Mouse (Mus musculus) neutrophil, adult 5-6 weeks (primary cell): ENCODE data around the gene Slc7a7. TPM values are rescaled to one million over a fixed set of nuclear protein-coding genes. Genes with fewer than 3 reads are reported as not detected.

Experiments used
- ATAC-seq: fragments of 151-379, 151-347 bp; 2 replicates; pipeline ENCODE4 v1.8.0; 2017; ENCODE audit warnings: mild to moderate bottlenecking, moderate TSS enrichment; ENCODE audit not compliant: insufficient number of reproducible peaks, poor library complexity, low FRiP score, severe bottlenecking; ENCODE audit errors: extremely low read depth
- total RNA-seq: library from RNA; stranded (forward); fragments of 200-1000 nt; gene quantifications from 2 replicates; pipeline ENCODE4 v1.2.3, GENCODE M21; 2017

The Slc7a7 gene
- total RNA-seq, 1 experiment from 2014 or later: 7.4 TPM

DNA sequence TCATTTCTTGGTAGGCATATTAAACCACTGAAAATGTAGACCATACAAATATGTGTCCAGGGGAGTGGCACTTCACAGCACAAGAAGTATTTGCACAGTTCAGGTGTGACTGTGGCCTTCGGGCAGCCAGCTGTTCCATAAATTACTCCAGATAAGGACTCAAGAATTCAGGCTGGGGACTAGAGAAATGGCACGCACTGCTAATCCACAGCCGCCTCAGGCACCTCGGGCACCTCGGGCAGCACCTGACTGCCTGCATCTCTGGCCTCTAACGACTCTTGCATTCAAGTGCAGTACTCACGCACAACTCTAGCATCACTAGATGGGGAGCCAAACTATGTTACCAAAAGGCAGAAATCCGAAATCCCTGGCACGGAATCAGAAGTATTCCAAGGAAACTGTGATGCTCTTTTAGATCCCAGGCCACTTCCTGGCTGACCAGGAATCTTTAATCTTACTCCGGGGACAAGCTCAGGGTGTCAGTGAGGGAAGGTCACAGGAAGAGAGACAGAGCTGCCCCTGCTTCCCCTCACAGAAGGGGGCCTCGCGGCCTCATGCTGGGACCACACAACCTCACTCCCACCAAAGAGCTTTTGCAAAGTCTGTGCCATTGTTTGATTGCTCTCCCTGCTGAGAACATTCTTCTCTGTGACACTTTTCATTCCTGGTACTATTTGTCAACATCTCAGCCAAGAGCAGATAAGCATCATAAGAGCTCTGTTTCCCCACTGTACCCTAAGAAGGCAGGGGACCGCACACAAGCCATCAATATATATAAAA lies 2.1 kb downstream of the Slc7a7 start:
- ATAC-seq: no peak

DNA sequence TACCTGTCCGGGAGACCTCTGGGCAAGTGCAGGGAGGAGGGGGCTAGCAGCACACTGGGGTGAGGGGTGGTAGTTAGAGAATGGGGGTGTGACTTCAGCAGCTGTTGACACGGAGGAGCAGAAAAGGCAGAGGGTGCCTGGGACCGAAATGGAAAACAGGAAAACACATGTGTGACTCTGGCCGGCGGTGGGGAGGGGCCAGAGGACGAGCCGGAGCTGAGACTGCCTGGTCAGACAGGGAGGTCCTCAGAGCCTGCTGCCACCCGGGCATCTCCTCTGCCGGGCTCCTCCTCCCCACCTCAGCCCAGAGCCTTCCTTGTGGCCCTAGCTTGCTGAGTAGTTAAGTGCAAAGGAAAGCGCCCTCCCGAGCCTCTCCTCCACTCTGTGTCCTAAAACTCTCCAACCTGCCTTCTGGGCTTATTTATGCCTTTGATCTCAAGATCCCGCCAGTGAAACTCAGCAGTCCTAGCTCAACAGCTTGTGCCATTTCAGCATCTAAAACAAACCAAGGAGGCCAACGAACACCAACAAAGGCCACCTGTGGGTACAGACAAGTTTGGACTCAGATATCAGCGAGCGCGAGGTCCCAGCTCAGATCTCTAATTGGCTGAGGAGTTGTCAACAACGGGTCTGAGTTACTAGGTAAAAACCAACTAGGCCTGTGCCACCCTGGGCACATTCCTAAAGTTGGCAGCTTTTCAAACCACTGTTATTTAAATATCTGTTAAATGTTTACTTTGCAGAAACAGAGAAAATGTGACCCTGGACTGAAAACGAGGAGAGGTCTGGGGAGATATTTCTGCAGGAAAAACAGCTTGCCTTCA lies 3.5 kb downstream of the Slc7a7 start:
- ATAC-seq: no peak

DNA sequence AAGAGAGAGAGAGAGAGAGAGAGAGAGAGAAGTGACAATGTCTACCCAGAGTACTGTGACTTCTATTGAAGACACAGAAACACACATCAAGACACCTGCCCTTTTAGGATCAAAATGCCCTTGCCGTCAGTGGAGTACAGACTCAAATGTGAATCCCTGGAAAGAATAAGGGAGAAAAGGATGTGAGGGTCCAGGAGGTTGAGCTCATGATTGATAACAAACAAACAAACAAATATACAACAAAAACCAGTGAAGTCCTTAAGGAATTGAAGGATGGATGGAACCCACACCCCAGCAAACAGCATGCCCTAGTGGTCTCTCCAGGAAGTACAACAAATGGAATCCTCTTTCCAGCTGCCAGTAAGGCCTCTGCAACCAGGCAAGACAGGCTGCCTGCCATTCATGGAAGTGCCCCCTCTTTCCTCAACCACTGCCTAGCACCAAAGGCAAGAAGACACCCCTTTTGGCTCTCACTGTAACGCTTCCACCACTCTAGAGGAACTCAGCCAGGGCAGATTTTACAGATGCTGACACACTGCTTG lies 4.9 kb downstream of the Slc7a7 start:
- no peak for ATAC-seq

DNA sequence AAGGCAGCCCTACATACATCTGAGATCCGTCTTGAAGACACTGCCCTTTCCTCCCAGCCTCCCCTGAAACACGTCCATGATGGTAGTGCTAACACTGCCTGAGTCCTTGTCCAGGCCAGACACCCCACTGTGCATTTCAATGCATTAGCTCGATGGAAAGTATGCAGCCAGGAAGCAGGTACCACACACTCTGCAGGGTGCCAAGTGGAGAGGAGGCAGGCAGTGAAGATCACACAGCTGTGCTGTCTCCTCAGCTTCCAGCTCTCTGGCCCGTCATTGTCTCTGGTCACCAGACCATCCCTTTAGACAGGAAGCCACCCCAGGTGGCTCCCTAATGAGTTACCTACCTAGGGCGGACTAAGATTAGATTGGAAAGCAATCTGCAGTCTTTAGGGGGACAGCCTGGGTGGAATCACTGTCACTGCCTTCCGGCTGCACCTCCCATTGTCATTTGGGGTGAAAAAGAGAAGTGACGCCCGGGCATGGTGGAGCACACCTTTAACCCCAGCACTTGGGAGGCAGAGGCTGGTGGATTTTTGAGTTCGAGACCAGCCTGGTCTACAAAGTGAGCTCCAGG lies 5.5 kb downstream of the Slc7a7 start:
- no peak for ATAC-seq

DNA sequence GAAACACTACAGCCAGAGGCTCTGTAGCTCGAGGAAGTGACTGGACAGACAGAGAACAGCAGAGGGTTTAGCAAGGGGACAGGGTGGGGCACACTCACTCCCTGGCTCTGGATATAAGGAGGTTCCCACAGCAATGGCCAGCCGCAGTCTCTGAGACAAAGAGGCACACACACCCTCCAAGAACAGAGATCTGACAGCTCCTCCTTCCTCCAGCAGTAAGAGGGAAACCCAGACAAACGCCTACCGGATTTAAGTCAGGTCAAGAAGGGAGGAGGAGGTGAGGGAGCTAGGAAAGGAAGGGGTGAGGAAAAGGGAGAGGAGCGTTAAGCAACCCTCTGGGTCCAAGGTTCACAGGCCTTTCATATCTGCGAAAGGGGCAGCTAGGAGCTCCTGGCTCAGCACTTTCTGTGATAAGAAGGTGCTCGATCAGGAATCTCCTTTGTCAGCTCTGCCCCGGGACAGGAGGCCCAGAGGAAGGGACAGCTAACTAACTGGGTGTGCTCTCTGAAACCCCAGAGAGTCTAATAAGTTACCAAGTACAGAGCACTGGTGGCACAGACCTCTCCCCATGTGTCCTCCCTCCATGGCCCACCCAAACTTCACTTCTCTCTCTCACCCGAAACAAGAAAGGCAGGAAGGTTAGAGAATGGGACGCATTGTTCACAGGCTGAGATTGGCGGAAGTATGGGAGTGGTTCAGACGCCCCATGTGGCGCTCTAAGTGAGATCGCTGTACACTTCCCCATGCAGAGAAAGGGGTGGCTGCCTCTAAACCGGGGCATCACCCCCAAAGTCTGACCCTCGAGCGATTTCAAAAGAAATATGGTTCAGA lies 7.4 kb downstream of the Slc7a7 start:
- no peak for ATAC-seq

DNA sequence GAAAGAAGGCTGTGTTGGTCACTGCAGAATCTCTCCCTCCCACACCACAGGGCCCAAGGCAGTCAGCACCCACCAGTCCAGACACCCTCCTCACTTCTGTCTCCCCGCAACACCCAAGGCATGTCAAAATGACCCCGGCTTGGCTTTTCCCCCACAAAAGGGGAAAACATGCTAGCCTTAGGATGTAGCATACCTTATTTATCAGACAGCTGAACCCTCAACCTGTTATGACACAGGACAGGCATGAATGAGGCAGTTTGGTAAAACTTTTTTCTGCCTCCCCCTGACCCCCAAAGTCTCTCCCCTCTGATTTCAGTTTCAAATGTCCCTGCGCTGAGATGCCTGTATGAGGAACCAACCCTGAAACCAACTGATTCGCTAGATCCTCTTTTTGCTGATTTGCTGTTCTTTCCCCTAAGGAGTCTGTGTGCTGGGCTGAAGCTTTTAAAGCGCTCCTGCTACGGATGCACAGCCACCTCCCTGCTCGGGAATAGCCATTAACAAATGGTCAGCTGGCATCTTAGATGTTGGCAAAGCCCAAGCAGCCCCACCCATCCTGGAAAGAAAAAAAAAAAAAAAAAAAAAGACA lies 8.4 kb downstream of the Slc7a7 start:
- ATAC-seq: peak; percentile 62; the same call in 1 of the 2 replicates

DNA sequence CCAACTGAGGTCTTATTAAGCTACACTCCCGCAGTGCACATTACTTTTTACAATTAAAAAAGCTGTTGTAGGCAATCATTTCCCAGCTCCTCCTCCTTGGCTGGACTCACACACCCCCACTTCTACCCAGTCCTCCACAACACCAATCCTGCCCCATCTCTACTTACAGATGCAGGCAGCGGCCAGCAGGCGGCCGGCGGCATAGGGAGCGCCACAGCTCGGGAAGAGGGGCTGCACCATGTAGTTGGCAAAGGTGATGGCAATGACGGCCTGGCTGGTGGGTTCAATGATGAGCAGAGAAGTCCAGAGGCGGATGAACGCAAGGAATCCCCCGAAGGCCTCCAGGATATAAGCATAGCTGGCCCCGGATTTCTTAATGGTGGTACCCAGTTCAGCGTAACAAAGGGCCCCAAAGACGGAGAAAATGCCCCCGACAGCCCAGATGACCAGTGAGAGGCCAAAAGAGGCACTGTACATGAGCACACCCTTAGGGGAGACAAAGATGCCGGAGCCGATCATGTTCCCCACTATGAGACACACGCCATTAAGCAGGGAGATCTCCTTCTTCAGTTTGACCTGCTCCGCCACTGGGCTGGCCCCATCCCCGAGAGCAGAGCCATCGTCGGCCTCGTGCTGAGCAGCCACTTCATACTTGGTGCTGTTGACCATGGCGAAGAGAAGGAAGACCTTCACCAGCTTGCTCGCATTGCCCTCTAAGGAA lies 9.1 kb downstream of the Slc7a7 start:
- no peak for ATAC-seq

DNA sequence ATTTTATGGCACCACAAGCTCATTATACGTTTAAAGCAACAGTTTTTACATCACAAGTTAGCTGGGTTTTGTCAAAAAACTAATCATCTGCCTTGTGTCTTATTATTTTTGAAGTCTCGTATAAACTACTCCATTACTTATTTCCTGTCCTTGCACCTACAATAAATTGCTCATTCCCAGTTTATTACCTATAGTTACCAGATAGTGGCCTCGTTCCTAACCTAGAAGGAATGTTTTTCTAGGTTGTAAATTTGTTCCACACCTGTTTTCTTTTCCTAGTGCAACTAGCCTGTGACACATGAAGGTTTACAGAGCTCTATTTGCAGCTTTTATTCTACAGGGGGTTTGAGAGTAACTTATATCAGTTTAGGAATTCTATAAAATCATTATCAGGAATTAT lies 15.9 kb downstream of the Slc7a7 start:
- no peak for ATAC-seq

DNA sequence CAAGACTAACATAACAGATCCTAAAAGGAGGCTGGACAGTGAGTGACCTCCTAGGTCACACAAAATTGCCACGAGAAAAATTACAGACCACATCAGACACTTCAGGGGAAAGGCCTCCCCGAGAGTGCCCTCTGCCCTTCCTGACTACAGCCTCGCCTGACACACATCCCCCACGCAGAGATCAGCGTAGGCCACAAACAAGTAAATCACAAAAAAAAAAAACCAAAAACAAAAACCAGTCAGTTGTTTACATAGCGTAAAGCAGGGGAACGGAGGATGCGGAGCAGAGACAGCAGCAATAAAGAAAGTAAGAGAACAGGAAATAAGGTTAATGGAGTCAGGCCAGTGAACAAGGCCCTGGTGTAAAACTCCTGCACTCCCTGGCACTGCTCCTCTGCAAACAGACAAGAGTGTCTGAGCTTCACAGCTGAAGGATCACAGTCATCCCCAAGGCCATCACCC lies 18.6 kb downstream of the Slc7a7 start:
- ATAC-seq: no peak

DNA sequence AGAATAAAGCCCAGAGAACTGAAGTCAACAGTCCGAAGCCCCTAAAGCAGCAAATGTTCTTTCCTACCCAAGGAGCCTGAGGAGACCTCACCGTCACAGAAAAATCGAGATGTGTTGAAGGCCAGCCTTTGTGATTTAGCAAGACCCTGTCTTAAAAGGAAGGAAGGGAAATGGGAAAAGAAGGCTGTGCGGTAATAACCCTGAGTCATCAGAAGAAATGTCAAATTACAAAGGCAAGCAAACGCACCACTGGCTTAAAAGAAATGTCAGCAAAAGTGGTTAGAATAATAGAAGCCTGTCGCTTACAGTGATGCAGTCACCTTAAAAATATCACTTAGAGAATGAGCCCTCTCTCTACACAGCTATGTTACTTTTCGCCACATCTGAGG lies 19.1 kb downstream of the Slc7a7 start:
- no peak for ATAC-seq

DNA sequence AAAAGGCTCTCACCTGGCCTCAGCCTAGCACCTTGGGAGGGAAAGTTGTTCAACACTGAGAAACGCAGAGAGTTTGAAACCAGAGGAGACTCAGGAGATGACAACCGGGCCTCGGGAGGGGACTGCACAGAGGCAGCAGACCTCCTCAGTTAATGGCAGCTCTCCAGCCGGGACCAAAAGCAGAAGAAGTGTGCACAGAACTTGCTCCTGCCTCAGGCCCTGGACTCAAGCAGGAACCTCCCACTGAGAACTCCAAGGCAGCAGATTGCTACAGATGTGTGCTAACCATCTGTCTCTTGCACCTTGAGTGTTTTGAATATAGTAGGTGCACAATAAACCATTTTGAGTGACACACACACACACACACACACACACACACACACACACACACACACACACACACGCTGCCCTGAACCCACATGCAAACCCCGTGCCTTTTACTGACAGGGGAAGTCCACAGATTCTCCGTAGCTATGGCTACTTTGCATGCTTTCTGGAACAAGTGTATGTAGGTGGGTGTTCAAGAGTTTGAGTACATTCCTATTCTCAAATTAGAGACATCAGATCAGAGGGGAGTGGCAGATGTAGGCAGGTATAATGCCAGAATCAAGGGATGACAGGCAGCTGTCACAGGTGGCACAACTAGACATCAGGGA lies 19.6 kb downstream of the Slc7a7 start:
- ATAC-seq: peak; percentile 33; the same call in 1 of the 2 replicates

DNA sequence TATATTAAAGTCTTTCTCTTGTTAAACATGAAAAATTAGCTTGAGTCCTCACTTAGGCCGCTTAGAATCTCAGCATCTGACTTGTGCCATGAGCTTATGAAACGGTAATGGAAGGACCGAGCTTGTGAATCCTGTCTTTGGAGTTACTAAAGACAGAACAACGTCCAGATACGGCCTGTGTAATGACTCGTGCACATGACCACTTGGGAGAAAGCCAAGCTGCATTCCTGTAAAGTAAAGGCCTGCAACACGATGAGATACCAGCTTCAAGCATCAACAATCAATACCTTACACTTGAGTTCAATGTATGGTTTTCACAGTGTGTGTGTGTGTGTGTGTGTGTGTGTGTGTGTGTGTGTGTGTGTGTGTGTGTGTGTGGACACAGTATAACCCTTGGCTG lies 20.9 kb downstream of the Slc7a7 start:
- ATAC-seq: no peak

DNA sequence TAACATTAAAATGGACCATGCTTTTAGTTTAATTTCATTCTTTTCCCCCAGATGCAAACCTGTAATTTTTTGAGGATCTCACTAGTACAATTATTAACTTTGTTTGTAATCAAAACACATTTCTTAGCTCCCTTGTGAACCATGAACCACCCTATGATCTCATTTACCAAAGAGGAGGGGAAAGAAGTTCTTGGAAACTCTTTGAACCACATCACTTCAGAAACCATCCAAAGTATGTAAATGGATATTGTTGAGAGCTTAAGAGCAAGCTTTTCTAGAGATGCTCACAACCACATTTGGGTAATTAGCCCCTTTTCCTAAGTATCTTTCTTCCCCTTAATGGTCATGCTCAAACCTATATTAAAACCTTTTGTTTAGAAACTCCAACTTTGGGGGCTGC lies 23.3 kb downstream of the Slc7a7 start:
- ATAC-seq: no peak

DNA sequence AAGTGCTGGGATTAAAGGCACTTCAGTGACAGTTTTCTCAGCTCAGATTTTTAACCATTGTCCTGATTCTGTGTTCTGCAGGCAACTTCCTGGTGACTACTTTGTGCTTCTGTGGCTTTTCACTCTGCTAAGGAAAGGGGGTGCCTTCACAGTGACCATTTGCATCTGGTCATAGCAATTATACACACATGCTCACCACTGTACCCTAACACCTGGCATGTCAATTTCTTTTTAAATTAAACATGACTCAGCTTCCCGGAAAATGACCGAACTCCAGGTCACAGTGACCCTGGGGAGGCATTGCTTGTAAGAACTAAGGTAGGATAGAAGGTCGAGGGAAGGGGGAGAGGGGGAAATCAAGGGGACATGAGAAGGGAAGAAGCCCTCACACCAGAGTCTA lies 23.8 kb downstream of the Slc7a7 start:
- no peak for ATAC-seq

DNA sequence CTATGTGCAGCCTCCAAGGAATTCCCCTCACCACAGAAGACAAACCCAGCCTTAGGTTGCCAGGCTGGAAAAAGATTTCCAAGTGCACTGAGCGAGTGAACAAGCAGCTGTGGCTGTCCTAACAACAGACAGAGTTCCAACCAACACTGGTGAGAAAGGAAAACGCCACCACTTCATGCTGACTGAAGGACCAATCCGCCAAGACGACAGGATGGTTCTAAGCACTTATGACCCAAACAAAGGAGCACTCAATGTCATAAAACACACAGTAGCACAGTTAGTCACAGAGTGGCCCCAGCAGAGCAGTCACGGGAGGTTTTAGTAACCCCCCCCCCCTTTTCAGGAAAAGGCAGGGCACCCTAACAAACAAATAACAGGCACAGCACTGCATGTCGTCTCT lies 26.7 kb downstream of the Slc7a7 start:
- ATAC-seq: no peak

DNA sequence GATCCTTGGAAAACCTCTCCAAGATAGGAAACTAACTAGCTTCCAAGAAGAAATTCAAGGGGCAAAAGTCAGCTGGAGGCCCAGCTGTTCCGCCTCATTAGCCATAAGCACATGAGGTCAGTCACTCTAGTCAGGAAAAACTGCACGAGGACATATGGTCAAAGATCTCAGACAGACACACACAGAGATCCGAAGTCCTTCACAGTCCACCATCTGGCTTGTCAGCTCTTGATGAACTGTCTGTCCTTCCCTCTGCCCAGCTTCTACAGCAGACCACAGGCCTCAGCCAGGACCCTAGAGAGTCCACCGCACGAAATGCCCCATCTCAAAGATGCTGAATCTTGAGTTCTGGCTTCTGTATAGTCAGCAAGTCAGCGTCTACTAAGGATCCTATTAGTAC lies 30.0 kb downstream of the Slc7a7 start:
- no peak for ATAC-seq

DNA sequence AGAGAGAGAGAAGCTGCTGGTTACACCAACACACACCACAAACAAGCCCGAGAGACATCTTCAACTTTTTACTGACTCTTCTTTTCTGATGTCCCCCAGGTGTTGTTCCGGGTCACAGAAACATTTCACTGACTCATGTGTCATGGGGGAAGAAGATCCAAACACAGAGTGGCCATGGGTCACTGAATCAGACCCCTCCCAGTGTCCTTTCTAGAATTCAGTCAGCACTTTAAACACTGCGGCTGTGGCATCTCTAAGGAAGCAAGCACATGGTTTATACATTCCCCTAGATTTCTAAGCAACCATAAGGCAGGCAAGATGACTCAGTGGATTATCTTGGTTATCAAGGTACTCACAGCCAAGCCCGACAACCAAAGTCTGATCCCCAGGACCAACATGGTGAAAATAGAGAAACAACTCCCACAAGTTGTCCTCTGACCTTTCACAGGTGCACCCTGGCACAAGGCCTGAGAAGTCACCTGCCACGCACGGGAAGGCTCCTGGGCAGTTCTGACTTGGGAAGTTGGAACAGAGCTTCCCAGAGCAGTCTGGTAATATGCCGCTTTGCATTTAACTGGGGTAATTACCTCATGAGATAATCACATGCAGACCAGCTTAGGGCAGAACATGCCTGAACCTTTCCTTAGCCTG lies 31.5 kb downstream of the Slc7a7 start:
- no peak for ATAC-seq
